Mouse (Mus musculus) spleen, postnatal 10 days (tissue): Measurements from ENCODE around the gene Foxn3.

ENCODE experiments used
- DNase-seq, 2 experiments: peaks; one replicate each; pipeline ENCODE4 v3.0.0; 2021 to 2022; ENCODE audit warnings: low spot score in 2 of 2

Gene Foxn3

DNA sequence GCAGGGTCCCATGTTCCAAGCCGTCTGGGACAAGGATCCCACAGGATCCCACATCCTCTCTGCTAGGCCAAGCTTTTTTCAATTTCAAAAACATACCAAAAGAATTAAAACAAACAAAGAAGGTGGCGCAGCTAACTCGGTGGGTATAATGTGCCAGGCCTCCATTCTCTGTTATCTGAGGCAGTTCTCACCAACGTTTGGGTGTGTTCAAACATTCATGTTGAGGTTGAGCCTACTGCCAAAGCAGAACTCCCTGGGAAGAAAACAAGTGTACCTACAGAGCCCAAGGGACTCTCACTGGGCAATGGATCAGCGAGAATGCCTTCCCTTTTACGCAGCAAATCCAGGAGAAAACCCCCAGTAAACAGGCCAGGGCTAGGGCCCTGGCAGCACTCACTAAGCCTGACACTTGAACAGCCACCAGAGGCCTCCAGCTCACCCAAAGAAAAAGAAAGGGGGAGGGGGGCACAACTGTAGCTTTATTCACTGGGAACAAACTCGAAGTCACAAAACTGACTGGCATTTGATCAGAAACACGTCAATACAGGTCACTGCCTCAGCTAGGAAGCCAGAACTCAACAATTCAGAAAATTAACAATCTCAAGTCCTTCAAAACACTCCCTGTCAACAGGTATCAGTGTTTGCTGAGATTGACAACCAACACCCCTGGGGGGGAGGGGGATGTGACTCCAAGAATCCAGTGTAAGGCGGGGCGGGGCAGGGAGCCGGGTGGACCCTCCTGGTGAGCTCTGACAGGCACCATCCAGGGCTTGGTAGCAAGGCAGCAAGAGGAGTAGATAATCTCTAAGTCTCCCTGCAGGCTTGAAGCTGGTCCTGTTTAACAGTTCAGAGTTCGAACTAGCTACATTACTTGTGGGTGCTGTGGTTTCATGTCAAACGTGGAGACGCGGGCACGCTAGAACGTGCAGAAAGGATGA lies 177.2 kb downstream of the Foxn3 start:
- no peak for DNase-seq

- DNase-seq, result no peak
Measured at GRCm38 (mm10) chr12:99385073-99385472, 178.3 kb downstream of the Foxn3 start.

DNA sequence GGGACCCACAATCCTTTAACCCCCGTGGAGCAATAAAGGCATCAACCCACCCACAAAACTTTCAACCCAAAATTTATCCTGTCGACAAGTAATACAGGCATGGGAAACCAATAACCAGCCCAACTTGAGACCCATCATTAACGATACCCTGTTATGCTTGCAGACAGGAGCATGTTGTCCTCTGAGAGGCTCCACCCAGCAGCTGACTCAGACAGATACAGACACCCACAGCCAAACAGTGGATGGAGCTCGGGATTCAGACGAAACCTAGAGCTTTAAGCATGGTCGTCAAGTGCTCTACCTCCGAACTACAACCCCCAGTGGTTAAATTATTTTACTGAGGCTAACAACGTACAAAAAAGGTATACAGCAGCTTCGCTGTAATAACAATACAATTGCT lies 182.1 kb downstream of the Foxn3 start:
- DNase-seq, result no peak

GRCm38 (mm10) chr12:99380855-99381262 lies 182.5 kb downstream of the Foxn3 start:
- peak in 1 of 2 experiments; percentile 39 for DNase-seq

GRCm38 (mm10) chr12:99380124-99380523 lies 183.3 kb downstream of the Foxn3 start:
- DNase-seq, result no peak

GRCm38 (mm10) chr12:99378284-99378683 lies 185.1 kb downstream of the Foxn3 start:
- DNase-seq, result no peak

- DNase-seq, result no peak
Measured at GRCm38 (mm10) chr12:99377705-99378104, 185.7 kb downstream of the Foxn3 start.

DNA sequence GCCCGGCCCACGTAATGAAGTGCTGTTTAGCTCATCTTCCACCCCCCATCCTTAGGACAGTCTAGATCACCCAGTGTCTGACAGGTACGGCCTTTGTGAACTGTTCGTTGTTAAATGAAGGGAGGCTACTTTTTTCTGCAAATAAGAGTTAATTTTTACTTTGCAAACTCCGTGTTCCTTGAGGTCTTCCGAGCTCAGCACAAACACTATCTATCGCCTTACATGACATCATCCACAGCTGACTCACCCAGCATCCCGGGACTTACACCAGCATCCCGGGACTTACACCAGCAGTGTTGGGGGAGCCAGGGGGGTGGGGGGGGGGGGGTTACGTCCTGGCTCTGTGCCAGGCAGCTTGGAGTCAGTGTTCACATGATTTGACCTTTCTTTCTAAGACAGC lies 186.3 kb downstream of the Foxn3 start:
- no peak for DNase-seq

DNA sequence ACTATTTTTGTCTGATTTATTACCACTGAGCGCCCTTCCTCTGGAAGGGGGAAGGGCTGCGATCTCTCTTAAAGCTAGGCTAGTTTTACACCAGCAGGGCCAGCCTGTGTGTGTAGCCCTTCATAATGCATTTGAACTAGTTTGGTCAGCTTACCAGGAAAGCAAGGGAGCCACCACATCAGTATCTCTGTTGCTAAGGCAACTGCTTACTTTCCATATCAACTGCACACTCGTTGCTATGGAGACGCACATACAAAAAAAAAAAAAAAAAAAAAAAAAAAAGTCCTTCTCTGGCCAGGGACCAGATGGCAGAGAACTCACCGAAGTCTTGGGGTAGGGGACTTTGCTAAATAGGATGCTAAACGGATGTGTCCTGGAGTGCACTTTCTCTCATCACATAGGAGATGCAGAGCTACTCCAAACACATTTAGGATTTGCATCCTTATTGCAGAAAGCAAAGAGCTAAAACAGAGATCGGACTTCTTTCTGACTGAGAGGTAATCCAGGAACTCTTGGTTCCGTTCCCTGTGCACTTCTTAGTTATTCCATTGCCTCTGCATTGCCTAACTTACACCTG lies 187.4 kb downstream of the Foxn3 start:
- no peak for DNase-seq

- no peak for DNase-seq
Measured at GRCm38 (mm10) chr12:99375426-99375825, 188.0 kb downstream of the Foxn3 start.

DNA sequence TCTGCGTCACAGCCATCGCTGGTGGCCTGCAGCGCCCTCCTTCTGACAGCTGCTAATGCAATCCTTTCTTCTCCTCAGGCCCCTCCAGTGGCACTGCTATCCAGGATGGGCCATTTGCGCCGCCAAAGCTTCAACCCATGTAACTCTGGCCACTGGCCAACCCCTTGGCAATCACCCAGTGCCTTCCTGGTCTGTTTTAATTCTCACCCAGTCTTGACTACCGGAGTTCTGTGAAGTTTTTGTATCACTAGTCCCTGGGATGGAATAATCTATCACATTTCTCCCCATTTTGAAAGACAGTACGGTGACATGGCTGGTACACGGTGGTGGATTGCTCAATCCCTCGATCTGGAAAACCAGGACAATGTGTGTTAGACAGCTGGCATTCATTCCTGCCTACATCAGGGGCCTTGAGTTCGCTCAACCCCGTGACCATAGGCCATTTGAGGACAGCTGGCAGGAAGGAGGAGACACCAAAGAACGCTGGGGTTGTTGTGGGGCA lies 189.2 kb downstream of the Foxn3 start:
- no peak for DNase-seq

DNA sequence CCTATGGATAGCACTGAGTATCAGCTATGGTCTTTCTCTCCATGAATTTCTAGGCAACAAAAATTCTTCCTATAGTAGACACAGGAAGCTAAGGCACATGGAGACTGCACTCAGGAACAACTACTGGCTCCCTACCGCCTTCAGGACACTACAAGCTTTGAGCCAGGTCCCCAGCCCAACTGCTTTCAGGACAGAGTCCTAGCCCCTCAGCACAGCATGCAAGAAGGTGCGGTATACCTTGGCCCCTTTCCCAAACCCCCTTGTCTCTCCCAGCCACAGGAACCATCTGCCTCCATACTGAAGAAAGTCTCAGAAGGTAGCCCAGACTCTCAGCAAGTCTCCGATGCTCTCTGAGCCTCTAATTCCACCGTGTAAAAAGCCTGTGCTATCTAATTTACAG lies 189.8 kb downstream of the Foxn3 start:
- no peak for DNase-seq

DNA sequence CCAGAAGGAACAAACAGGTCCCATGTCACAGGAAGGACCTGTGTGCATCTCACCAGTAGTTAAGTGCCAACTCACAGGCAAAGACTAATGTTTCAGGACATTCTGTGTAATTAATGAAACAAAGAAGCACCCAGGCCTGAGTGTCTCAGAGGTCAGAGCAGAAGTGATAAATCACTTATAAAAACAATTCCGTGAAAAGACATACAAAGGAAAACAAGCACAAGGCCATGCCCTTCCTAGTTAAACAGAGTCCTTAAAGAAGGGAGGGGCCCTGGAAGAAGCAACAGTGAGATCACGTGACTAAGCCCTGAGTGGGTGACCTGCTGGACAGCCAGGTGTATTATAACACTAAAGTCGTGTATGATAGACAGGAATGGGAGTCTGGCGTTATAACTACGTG lies 191.9 kb downstream of the Foxn3 start:
- no peak for DNase-seq

DNA sequence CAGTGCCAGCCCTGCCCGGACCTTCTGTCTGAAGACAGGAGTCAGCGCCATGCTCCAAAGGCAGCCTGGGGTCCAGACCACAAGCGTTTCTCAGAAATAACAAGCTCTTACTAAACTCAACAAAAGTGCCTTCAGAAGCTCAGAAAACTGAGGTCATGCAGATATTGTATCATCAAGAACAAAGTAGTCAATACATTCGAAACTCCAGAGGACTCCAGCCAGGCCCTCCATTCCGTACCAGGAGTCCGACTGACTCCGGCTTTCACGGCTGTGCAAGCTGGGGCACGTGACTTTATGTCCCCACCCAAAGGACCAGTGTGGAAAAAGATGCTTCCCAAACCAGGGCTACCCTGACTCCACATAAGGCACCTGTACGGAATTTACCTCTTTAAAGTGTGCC lies 195.1 kb downstream of the Foxn3 start:
- no peak for DNase-seq

DNA sequence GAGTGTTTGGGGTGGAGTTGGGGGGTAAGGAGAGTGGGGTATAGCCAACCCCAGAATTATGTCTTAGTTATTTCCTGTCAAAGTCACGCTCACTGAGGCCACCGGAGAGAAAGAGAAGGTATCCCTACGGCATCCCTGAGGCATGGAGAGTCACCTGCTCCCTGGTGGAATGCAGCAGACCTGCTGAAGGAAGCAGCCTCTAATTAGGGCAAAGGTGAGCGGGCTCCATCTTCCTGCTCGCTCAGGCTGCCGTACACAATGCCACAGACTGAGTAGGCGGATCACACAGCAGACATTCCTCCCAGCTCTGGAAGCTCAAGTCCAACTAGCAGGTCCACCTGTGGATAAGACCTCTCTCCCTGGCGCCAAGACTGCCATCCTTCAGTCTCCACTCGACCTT lies 197.4 kb downstream of the Foxn3 start:
- no peak for DNase-seq

DNA sequence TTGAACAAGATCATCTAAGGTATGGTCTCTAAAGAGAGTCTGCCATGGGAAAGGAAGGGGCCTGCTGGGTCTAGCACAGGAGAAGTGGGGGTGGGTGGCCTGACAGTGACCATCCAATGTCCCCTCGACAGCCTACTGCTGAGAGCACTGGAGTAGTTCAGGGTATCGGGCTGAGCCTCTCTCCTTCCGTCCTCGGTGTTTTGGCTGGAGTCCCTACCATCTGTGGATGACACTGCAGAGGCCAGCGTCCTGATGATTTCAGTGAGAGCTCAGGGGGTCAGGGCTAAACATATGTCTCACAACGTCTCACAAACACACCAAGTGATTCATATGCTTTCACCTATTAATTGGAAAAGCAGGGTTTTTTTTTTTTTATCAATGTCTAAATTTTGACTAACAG lies 199.2 kb downstream of the Foxn3 start:
- no peak for DNase-seq

DNA sequence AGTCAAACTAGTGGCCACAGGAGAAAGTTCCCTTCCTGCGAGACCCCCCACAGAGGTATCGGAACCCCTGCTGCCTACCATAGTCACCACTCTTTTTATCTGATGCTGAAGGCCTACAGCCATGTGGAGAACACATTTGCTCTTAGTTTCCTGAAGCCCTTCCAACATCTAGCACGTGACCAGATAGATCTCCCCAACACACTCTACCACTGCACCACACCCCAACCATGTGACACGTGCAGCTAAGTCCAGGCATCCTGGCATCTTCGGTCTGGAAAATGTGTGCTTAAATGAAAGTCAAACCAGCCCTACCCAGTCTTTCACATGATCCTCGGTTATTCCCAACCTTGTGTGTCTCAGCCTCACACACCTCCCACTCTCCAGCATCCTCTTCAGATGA lies 200.4 kb downstream of the Foxn3 start:
- DNase-seq, result no peak

DNA sequence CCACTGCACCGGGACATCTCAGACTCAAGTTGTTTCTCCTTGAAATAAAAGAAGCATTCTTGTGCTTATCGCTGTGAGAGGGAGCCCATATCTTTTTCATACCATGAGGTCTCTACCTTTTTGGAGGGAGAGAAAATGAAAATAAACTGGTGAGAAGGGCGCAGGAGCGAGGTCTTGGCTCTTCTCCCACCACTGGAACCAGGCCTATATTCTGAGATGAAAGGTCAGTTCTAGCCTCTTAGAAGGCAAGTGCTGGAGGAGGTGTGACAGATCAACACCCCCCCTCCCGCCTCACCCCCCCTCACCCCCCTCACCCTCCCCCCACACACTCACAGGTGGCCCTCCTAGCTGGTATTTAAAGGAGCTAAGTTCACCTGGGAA lies 201.6 kb downstream of the Foxn3 start:
- no peak for DNase-seq

DNA sequence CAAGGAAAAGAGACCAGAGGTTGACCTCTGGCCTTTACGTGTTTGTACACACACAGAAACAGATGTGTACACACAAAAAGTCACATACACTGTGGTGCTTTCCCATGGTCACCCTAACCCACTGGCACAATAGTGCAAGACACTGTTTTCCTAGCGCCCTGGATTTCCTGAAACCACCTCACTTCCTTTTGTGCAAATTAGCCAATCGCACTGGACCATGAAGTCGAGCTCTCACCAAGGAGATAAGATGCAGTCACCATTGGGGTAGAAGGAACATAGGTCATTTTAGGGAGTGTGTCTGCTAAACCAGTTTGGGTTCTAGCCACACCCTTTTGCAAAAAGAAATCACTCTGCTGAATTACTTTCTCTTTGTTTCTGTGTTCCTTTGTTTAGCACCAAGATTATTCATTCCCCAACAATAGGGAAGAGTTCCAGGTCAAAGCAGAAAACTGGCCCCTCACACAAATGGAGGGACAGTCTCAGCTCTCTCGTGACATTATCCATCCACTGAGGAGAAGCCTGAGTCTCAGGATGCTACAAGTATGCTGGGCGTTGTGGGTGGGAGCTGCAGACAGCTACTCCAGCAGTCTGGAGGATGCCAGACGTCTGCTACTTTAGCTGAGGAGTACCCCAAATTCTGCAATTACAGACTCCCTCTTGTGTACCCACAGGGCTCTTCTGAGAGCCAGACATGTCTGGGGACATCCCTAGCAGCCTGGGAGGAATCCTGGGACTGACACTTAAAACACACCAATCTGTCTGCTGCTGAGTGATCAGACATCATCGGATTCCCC lies 202.2 kb downstream of the Foxn3 start:
- DNase-seq, result no peak

DNA sequence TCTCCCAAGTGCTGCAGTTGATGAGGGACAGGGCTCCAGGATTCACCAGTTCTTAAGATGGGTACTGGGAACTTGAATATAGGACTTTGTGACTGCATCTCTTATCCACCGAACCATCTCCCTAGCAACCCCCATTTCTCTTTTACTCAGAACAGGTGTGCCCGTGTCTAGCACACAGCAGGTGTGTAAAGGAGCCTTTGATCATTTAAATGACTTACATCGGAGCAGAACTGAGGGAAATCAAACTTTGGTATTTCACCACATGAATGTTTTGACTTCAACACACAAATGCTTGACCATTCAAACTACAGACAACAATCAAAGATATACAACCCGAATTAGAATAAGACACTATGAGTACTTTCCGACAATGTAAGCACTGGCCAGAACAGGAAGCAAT lies 204.7 kb downstream of the Foxn3 start:
- DNase-seq, result no peak

GRCm38 (mm10) chr12:99356660-99357059 lies 206.7 kb downstream of the Foxn3 start:
- DNase-seq, result no peak

DNA sequence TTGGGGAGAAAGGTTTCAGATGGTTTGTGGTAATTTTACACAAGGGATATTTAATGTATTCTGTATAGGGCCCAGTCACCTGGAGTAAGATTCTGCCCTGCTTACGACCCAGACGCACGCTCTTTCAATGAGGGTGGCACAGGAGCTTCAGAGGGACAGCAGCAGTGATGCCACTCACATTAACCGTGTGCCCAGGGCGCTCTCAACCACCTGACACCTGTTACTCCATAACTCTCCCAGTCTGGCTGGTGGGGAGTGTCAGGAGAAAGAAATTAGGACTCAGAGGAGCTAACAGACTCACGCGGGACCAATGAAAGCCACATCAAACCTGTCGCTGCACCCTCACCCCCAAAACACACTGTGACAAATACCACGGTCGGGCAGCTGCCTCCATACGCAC lies 209.7 kb downstream of the Foxn3 start:
- DNase-seq, result no peak
